Mouse (Mus musculus) embryonic facial prominence, embryonic 13.5 days (tissue): ENCODE measurements around the gene Spata6. TPM values are rescaled to one million over a fixed set of nuclear protein-coding genes. Genes with fewer than 3 reads are reported as not detected.
A peak's percentile ranks its signal among the peaks of the same experiment; 100 is the strongest.

Experiments
- ATAC-seq: fragments of 200-750 bp; cut with Nextera tagmentation; 2 replicates; pipeline ENCODE4 v1.8.0; 2017; ENCODE audit warnings: low read depth; ENCODE audit not compliant: insufficient number of reproducible peaks, insufficient read depth, low FRiP score, low TSS enrichment
- H3K27ac ChIP-seq: fragments of 300-500 bp; sonication (generic); 2 replicates; pipeline ENCODE4 v1.5.1; 2015; ENCODE audit warnings: moderate library complexity, mild to moderate bottlenecking, inconsistent platforms
- H3K27me3 ChIP-seq: fragments of 300-500 bp; sonication (generic); 2 replicates; pipeline ENCODE4 v1.6.1; 2015; ENCODE audit warnings: mild to moderate bottlenecking, inconsistent platforms
- H3K36me3 ChIP-seq: fragments of 300-500 bp; sonication (generic); 2 replicates; pipeline ENCODE4 v1.6.1; 2015; ENCODE audit warnings: mild to moderate bottlenecking, inconsistent platforms
- H3K4me1 ChIP-seq: fragments of 300-500 bp; sonication (generic); 2 replicates; pipeline ENCODE4 v1.6.1; 2015; ENCODE audit warnings: inconsistent platforms
- H3K4me2 ChIP-seq: fragments of 300-500 bp; sonication (generic); 2 replicates; pipeline ENCODE4 v1.6.1; 2015; ENCODE audit warnings: moderate library complexity, mild to moderate bottlenecking, inconsistent platforms
- H3K4me3 ChIP-seq: fragments of 300-500 bp; sonication (generic); 2 replicates; pipeline ENCODE4 v1.5.1; 2015; ENCODE audit warnings: mild to moderate bottlenecking, inconsistent platforms
- H3K9ac ChIP-seq: fragments of 300-500 bp; sonication (generic); 2 replicates; pipeline ENCODE4 v1.6.1; 2015; ENCODE audit warnings: mild to moderate bottlenecking, inconsistent platforms
- H3K9me3 ChIP-seq: fragments of 300-500 bp; sonication (generic); 2 replicates; pipeline ENCODE4 v1.6.1; 2016; ENCODE audit warnings: inconsistent platforms
- WGBS: fragments of 180-500 bp; shearing (Covaris S2); methylation state at CpG from one replicate; pipeline ENCODE4 v1.1.7; 2015; ENCODE audit warnings: mixed read lengths; 5-methylcytosine and 5-hydroxymethylcytosine counted together
- polyA plus RNA-seq: library from polyadenylated mRNA; unstranded; fragments of >200 nt; fragmentation: Nextera tagmentation; extraction: Ambion mirVana; gene quantifications from 2 replicates; pipeline ENCODE4 v1.2.1, GENCODE M21; 2015

Spata6 gene
- 26.7 and 29.2 TPM in 2 replicates for polyA plus RNA-seq

DNA sequence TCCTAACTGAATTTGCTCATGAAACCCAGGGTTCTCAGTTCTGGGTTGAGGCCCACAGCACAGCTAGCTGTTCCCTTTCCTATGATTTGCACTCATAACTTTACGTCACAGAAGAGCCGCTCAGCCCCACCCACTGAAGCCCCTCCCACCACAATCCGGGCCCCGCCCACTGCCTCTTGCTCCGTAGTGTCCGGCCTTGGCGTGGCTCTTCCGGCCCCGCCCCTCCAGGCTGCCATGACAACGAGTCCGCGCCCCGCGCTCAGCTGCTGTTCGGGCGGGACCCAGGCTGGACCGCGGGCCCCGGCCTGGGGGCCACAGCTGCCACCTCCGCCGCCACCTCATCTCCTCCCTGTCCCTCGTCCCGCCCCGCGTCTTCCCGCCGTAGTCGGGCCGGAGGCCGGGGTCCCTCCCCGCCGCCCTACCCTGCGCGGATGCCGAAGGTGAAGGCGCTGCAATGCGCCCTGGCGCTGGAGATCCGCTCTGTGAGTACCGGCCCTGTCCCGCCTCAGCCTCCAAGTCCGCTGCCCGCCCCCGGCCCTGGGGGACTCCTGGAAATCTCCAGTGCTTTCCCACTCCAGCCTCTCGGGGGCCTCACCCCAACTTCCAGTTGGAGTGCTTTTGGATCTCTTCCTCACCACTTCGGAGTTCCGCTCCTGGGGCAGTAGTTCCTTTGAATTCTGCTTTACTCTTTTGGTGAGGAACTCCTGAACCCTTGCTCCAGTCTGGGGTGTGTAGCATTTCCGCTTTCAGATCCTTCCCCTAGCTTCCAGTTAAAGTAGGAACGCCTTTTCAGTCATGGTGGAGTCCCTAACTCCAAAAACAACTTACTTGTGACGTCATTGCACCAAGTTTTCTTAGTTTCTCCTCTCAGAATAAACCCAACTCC, at the start of gene Spata6:
Gene Spata6, plus strand, starts transcription at position 209 of the 886 bp plus-strand sequence.
- Histone ChIP-seq H3K4me3 (peak within 1 kb of the TSS; percentile 93), H3K27me3 (no peaks in the 10 kb centered on the region), H3K4me1 (peaks cover 11% of the 10 kb centered on the region), H3K9me3 (no peaks in the 10 kb centered on the region), H3K36me3 (no peaks in the 10 kb centered on the region), H3K27ac (peak within 1 kb of the TSS; percentile 85), H3K9ac (peak within 1 kb of the TSS; percentile 84), H3K4me2 (peak within 1 kb of the TSS; percentile 62)
- WGBS = under 1% methylated on average over 50 of the region's 50 CpGs
- peak; percentile 90 for ATAC-seq

DNA sequence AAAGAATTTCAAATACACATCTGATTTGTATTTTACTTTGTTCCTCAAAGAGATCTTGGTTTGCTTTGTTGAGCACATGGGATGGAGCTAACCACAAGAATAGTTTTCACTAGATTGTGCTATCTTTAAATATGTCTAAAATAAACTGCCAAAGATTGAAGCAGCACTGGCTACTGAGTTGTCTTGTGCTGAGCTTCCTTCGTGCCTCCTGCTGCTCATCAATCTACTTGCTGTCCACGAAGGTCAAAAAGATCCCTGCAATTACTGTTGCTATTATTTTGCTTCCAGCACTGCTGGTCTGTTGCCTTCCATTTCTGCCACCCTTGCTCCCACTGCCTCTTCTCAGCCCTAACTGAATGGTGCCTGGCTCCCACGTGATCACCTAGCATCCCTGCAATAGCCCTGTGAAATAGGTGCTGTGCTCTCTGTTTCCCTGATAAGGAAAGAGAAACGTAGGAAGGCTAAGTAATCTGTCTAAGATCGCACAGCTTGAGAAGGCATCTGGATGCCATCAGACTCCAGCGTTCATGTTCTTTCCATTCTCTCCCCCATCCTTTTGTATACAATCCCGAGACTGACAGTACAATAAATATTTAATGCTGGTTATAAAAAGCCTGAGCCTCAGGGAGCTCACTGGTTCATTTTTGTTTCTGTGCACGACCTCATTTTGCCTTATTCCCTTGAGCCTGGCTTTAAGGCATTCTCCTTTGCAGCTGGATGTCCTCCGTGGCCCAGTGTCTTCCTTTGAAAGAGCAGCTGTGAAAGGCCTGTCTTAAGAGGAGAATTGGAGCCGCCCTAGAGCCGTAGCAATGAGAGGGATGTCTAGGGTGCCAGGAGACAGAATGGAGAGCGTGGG, 49.0 kb upstream of the Spata6 start:
- no peaks in the 10 kb centered on the region for H3K27me3 ChIP-seq
- H3K4me2 ChIP-seq = peak overlapping the region; percentile 10; the same call in 1 of the 2 replicates
- no peaks in the 10 kb centered on the region for H3K9me3 ChIP-seq
- H3K4me3 ChIP-seq = no peak overlapping the region
- H3K9ac ChIP-seq = no peak overlapping the region
- H3K36me3 ChIP-seq = no peaks in the 10 kb centered on the region
- WGBS = 35% methylated on average over 12 of the region's 12 CpGs
- no peak overlapping the region for H3K27ac ChIP-seq
- ATAC-seq = no peak
- 0 out of 2 replicates have a peak, but pooled peaks cover 9% of the 10 kb centered on the region for H3K4me1 ChIP-seq

DNA sequence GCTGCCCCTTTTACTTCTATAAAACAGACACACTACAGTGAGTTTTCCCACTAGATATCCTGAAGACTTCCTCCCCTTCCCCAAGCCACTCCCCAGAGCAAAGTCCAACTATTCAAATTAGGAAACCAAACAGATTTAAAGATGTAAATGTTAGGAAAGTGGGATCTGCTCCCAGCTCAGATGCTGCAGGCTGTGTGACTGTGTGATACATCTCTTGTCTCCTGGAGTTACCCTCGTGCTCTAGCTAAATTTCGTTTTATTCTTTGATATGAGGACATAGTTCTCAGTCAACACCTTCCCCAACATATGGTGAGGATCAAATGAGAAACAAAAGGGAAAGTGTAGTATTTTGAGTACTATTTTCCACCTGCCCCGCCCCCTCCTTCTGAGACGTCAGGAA, 48.3 kb upstream of the Spata6 start:
- no peaks in the 10 kb centered on the region for H3K9me3 ChIP-seq
- no peak overlapping the region for H3K4me3 ChIP-seq
- no peaks in the 10 kb centered on the region for H3K36me3 ChIP-seq
- no peak overlapping the region for H3K27ac ChIP-seq
- peak overlapping the region; percentile 10; the same call in 1 of the 2 replicates for H3K4me2 ChIP-seq
- no peaks in the 10 kb centered on the region for H3K27me3 ChIP-seq
- WGBS = 57% methylated on average over 4 of the region's 4 CpGs
- H3K9ac ChIP-seq = no peak overlapping the region
- ATAC-seq = no peak
- 0 out of 2 replicates have a peak, but pooled peaks cover 9% of the 10 kb centered on the region for H3K4me1 ChIP-seq

DNA sequence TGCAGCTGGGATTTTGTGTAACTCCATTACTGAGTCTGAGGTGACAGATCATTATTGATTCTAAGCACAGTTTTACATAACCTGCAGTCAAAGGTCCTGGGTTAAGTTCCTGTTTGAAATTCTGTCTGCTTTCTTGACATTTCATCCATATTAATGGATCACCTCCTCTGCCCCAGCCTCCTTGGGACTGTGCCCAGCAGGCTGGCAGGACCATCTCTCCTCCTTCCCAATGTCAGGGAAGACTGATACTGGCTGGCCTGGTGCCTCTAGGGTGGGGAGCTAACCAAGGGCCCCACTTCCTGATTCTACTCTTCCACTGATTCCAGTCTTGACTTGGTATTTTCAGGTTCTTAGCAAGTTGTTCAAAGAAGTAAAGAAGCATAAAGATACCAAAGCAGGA, 45.9 kb upstream of the Spata6 start:
- Histone ChIP-seq H3K4me2 (no peak overlapping the region), H3K9ac (no peak overlapping the region), H3K4me3 (no peak overlapping the region), H3K27ac (no peak overlapping the region), H3K4me1 (0 out of 2 replicates have a peak, but pooled peaks cover 9% of the 10 kb centered on the region), H3K27me3 (no peaks in the 10 kb centered on the region), H3K9me3 (no peaks in the 10 kb centered on the region), H3K36me3 (no peaks in the 10 kb centered on the region)
- ATAC-seq = no peak

DNA sequence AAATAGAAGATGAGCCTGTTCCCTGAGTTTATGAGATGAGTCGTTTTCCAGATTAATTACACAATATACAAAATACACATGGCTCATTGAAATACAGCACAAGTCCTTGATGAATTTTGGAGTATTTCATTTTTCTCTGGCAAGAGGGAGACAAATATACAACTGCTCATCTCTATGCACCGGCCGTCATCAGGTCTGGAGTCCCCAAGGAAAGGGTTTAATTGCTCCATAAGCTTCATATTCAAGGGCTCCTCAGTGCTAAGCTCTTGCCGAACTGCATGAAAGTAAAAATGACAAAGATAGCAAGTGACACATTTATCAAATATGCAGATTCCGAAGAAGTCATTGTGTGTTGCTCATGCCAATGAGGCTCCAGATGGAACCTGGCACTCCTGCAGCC, 37.9 kb upstream of the Spata6 start:
- H3K4me3 ChIP-seq = no peak overlapping the region
- H3K4me1 ChIP-seq = peaks cover 3% of the 10 kb centered on the region; the same call in 1 of the 2 replicates
- H3K4me2 ChIP-seq = no peak overlapping the region
- WGBS = 84% methylated on average over 5 of the region's 5 CpGs
- no peak for ATAC-seq
- no peaks in the 10 kb centered on the region for H3K36me3 ChIP-seq
- no peak overlapping the region for H3K27ac ChIP-seq
- H3K9ac ChIP-seq = no peak overlapping the region
- no peaks in the 10 kb centered on the region for H3K9me3 ChIP-seq
- no peaks in the 10 kb centered on the region for H3K27me3 ChIP-seq

DNA sequence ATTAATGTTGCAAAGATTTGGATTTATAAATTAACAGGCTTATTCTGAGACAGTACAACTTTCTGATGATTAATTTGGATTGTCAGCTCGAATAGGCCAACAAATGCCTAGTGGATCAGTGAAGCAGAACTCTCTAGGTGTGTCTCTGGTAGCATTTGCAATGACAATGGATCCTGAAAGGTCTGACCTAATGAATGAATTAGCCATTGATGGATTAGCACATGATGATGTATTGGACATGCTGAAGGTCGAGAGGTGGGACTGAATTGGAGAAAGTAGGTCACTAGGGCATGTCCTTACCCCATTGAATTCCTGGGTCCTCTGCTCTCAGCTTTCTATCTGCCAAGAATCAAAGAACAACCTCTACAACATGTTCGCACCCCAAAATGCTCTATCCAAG, 37.0 kb upstream of the Spata6 start:
- Histone ChIP-seq H3K27me3 (no peaks in the 10 kb centered on the region), H3K4me1 (peaks cover 7% of the 10 kb centered on the region; the same call in 1 of the 2 replicates), H3K4me3 (no peak overlapping the region), H3K9ac (no peak overlapping the region), H3K9me3 (no peaks in the 10 kb centered on the region), H3K4me2 (no peak overlapping the region), H3K36me3 (no peaks in the 10 kb centered on the region), H3K27ac (no peak overlapping the region)
- no peak for ATAC-seq
- WGBS = 79% methylated on average over 3 of the region's 3 CpGs

DNA sequence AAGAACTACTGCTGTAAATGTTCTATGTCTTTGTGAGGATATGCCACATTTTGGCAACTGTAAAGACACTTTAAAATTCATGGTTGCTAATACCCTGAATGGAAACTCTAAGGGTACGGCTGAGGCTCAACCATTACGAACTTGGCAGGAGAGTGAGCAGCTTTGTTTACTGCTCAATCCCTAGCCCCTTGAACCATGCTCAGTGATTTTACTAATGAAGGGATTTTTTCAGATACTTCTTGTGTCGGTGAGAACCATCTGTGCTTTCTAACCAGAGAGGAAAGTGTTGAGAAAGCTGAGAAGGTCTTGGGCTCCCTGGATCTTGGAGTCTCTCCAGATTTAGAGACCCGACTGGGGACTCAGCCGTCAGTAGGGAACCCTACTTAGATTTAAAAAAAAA, 35.9 kb upstream of the Spata6 start:
- H3K4me1 ChIP-seq = peaks cover 7% of the 10 kb centered on the region; the same call in 1 of the 2 replicates
- no peak for ATAC-seq
- no peak overlapping the region for H3K4me2 ChIP-seq
- H3K27me3 ChIP-seq = no peaks in the 10 kb centered on the region
- 68% methylated on average over 5 of the region's 5 CpGs for WGBS
- H3K9me3 ChIP-seq = no peaks in the 10 kb centered on the region
- H3K27ac ChIP-seq = no peak overlapping the region
- no peak overlapping the region for H3K9ac ChIP-seq
- H3K36me3 ChIP-seq = no peaks in the 10 kb centered on the region
- H3K4me3 ChIP-seq = no peak overlapping the region

DNA sequence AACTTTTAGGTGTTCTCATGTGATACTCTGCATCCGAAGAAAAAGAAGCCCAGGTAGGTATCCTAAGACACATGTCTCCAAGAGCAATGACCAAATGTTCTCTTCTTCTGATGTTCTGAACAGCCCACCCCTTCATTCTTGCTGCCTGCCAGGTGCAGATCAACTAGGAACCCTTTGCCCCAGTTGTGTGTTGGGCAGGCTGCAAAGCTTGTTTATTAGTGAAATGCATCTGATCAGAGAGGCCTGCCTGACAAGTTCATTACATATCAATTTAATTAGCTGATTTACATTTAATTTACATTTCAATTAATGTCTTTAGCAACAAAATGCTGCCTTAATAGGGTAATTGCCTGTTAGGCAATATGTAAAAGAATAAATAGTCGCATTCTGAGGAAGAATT, 33.8 kb upstream of the Spata6 start:
- H3K4me1 ChIP-seq = peaks cover 16% of the 10 kb centered on the region
- no peak overlapping the region for H3K4me3 ChIP-seq
- H3K27ac ChIP-seq = no peak overlapping the region
- H3K9me3 ChIP-seq = no peaks in the 10 kb centered on the region
- H3K4me2 ChIP-seq = no peak overlapping the region
- WGBS = 80% methylated on average over 2 of the region's 2 CpGs
- no peaks in the 10 kb centered on the region for H3K36me3 ChIP-seq
- no peak for ATAC-seq
- H3K27me3 ChIP-seq = no peaks in the 10 kb centered on the region
- no peak overlapping the region for H3K9ac ChIP-seq

DNA sequence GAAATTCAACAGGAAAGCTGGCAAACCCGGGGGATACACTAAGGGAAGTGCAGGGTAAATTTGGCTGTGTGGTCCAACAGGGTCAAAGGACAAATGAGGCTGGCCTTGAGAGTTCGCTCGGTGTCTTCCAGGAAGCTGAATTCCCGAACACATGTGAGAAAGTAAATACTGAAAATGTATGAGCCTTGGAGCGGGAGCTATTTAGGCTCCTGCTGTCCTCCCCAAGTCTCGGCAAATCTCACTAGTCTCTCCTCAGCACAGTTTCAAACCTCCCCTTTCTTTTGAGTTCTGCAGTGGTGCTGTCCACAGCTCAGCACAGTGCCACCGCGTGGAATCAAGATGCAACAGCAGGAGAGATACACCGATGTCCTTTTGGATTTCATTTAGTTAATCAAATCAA, 32.8 kb upstream of the Spata6 start:
- H3K4me2 ChIP-seq = peak overlapping the region; percentile 50
- peaks cover 26% of the 10 kb centered on the region for H3K4me1 ChIP-seq
- no peaks in the 10 kb centered on the region for H3K36me3 ChIP-seq
- no peak for ATAC-seq
- H3K27me3 ChIP-seq = no peaks in the 10 kb centered on the region
- H3K9ac ChIP-seq = no peak overlapping the region
- peak overlapping the region; percentile 17 for H3K4me3 ChIP-seq
- H3K27ac ChIP-seq = no peak overlapping the region
- WGBS = 4% methylated on average over 9 of the region's 9 CpGs
- H3K9me3 ChIP-seq = no peaks in the 10 kb centered on the region

DNA sequence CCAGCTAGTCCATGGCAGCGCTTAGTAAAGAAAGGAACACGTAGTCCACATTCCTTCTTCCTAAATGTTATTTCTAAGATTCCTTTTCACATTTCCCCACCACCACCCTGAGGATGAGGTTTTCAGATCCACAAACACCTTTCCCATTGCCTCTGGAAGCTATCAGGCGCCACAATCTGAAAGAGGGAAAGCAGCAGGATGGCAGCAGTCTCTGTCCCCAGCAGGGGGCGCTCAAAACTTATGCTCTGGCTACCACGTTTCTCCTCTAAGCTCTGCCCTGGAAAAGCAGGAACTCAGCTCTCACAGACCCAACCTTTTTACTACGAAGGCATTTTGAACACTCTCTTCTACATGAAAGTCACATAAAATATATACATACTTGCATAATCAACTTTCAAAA, 32.2 kb upstream of the Spata6 start:
- H3K27ac ChIP-seq = no peak overlapping the region
- peak overlapping the region; percentile 50 for H3K4me2 ChIP-seq
- peak overlapping the region; percentile 20 for H3K4me3 ChIP-seq
- no peaks in the 10 kb centered on the region for H3K9me3 ChIP-seq
- 10% methylated on average over 6 of the region's 6 CpGs for WGBS
- H3K27me3 ChIP-seq = no peaks in the 10 kb centered on the region
- peaks cover 26% of the 10 kb centered on the region for H3K4me1 ChIP-seq
- no peaks in the 10 kb centered on the region for H3K36me3 ChIP-seq
- no peak overlapping the region for H3K9ac ChIP-seq
- no peak for ATAC-seq

DNA sequence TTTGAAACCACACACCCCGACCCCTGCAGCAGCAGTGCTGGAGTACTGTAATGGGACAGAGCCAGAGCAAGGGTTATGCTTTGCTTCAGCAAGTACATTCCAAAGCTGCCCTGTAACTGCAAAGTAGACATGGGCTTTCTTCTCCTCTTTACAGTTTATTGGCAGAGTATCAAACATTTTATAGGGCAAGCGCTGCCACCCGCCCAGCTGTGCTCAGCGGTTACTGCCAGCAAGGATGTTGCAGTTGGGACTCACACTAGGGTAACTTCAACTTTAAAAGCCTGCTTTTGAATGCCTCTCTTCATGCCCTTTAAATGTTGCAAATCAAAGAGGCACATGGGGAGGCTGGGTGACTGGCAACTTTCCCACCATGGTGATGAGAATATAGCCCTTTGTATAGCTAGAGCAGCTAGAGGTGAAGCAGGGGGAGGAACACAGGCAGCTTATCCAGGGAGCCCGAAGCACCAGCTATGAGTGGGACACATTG, 28.7 kb upstream of the Spata6 start:
- Histone ChIP-seq H3K9ac (no peak overlapping the region), H3K27me3 (no peaks in the 10 kb centered on the region), H3K36me3 (no peaks in the 10 kb centered on the region), H3K9me3 (no peaks in the 10 kb centered on the region), H3K4me2 (no peak overlapping the region), H3K4me1 (peaks cover 26% of the 10 kb centered on the region), H3K27ac (peak overlapping the region; percentile 79), H3K4me3 (no peak overlapping the region)
- 32% methylated on average over 5 of the region's 5 CpGs for WGBS
- peak; percentile 90 for ATAC-seq
